Mouse (Mus musculus) intestine, postnatal 0 days (tissue): ENCODE data around the gene Stxbp5l. TPM values are rescaled to one million over a fixed set of nuclear protein-coding genes. Genes with fewer than 3 reads are reported as not detected.

ENCODE experiments used
- ATAC-seq: fragments of 200-750 bp; cut with Nextera tagmentation; 2 replicates; pipeline ENCODE4 v1.8.0; 2017; ENCODE audit warnings: mild to moderate bottlenecking, moderate TSS enrichment, moderate library complexity
- H3K27ac ChIP-seq: fragments of 300-500 bp; sonication (generic); 2 replicates; pipeline ENCODE4 v1.5.1; 2014; ENCODE audit warnings: mild to moderate bottlenecking, low read depth, low read length, moderate library complexity
- H3K27me3 ChIP-seq: fragments of 300-500 bp; sonication (generic); replicated peaks from 2 replicates; pipeline ENCODE4 v1.6.1; 2014; ENCODE audit warnings: low read length, mixed read lengths; ENCODE audit not compliant: control insufficient read depth, insufficient read depth
- H3K36me3 ChIP-seq: fragments of 300-500 bp; sonication (generic); 2 replicates; pipeline ENCODE4 v1.6.1; 2014; ENCODE audit warnings: mild to moderate bottlenecking, moderate library complexity; ENCODE audit not compliant: control insufficient read depth, insufficient read depth
- H3K4me1 ChIP-seq: fragments of 300-500 bp; sonication (generic); replicated peaks from 2 replicates; pipeline ENCODE4 v1.6.1; 2014; ENCODE audit warnings: antibody characterized with exemption, low read length, mixed read lengths; ENCODE audit not compliant: control insufficient read depth, insufficient read depth
- H3K4me2 ChIP-seq: fragments of 300-500 bp; sonication (generic); replicated peaks from 2 replicates; pipeline ENCODE4 v1.6.1; 2014; ENCODE audit warnings: low read depth, mild to moderate bottlenecking, moderate library complexity
- H3K4me3 ChIP-seq: fragments of 300-500 bp; sonication (generic); 2 replicates; pipeline ENCODE4 v1.5.1; 2014; ENCODE audit warnings: low read depth, low read length
- H3K9ac ChIP-seq: fragments of 300-500 bp; sonication (generic); 2 replicates; pipeline ENCODE4 v1.6.1; 2014; ENCODE audit warnings: mild to moderate bottlenecking, low read depth, low read length
- H3K9me3 ChIP-seq: fragments of 300-500 bp; sonication (generic); 2 replicates; pipeline ENCODE4 v1.6.1; 2016; ENCODE audit warnings: mixed run types; ENCODE audit not compliant: control insufficient read depth
- CTCF ChIP-seq: sonication (generic); IDR thresholded peaks from 2 replicates; pipeline ENCODE4 v1.5.1; 2016; ENCODE audit warnings: low read depth, mild to moderate bottlenecking, control low read depth, antibody characterized with exemption, moderate library complexity
- WGBS: fragments of 180-500 bp; shearing (Covaris S2); extraction: QIAGEN DNeasy Blood & Tissue Kit; methylation state at CpG from one replicate; pipeline ENCODE4 v1.1.7; 2014; 5-methylcytosine and 5-hydroxymethylcytosine counted together
- polyA plus RNA-seq: library from polyadenylated mRNA; unstranded; fragments of >200 nt; fragmentation: Nextera tagmentation; extraction: Ambion mirVana; gene quantifications from 2 replicates; pipeline ENCODE4 v1.2.1, GENCODE M21; 2015

Stxbp5l gene
- polyA plus RNA-seq, 1 experiment from 2014 or later, result 0.95 TPM

GRCm38 (mm10) chr16:37405536-37405935 is 20.8 kb upstream of the Stxbp5l start:
- WGBS, result 66% methylated on average over 4 of the region's 4 CpGs
- ATAC-seq, result no peak
- no peak for TF ChIP-seq CTCF
- no peak overlapping the region for H3K4me2 ChIP-seq
- no peaks in the 10 kb centered on the region for H3K27me3 ChIP-seq
- no peaks in the 10 kb centered on the region for H3K36me3 ChIP-seq
- H3K27ac ChIP-seq, result no peak overlapping the region
- H3K9ac ChIP-seq, result no peak overlapping the region
- H3K9me3 ChIP-seq, result no peaks in the 10 kb centered on the region
- H3K4me1 ChIP-seq, result no peaks in the 10 kb centered on the region
- H3K4me3 ChIP-seq, result no peak overlapping the region

GRCm38 (mm10) chr16:37404922-37405321 is 20.2 kb upstream of the Stxbp5l start:
- H3K4me3 ChIP-seq, result no peak overlapping the region
- H3K36me3 ChIP-seq, result no peaks in the 10 kb centered on the region
- no peaks in the 10 kb centered on the region for H3K4me1 ChIP-seq
- WGBS, result 63% methylated on average over 1 of the region's 1 CpGs
- no peak for TF ChIP-seq CTCF
- H3K9ac ChIP-seq, result no peak overlapping the region
- no peaks in the 10 kb centered on the region for H3K27me3 ChIP-seq
- no peaks in the 10 kb centered on the region for H3K9me3 ChIP-seq
- no peak overlapping the region for H3K4me2 ChIP-seq
- H3K27ac ChIP-seq, result no peak overlapping the region
- no peak for ATAC-seq

- Histone ChIP-seq H3K9ac (no peak overlapping the region), H3K36me3 (no peaks in the 10 kb centered on the region)
Measured at GRCm38 (mm10) chr16:37389964-37390363, 5.2 kb upstream of the Stxbp5l start.

GRCm38 (mm10) chr16:37389201-37389905 is 4.6 kb upstream of the Stxbp5l start:
- no peak for TF ChIP-seq CTCF
- no peak overlapping the region for H3K9ac ChIP-seq
- no peak overlapping the region for H3K4me3 ChIP-seq
- no peaks in the 10 kb centered on the region for H3K9me3 ChIP-seq
- 31% methylated on average over 4 of the region's 4 CpGs for WGBS
- H3K4me2 ChIP-seq, result no peak overlapping the region; the same call in 1 of the 2 replicates
- no peak for ATAC-seq
- H3K27ac ChIP-seq, result no peak overlapping the region
- 0 out of 2 replicates have a peak, but pooled peaks cover 2% of the 10 kb centered on the region for H3K4me1 ChIP-seq
- H3K36me3 ChIP-seq, result no peaks in the 10 kb centered on the region
- no peaks in the 10 kb centered on the region for H3K27me3 ChIP-seq

More at GRCm38 (mm10) chr16:37389964-37390363, 5.2 kb upstream of the Stxbp5l start:
- ATAC-seq, result no peak
- Histone ChIP-seq H3K27ac (no peak overlapping the region), H3K4me3 (no peak overlapping the region), H3K9me3 (no peaks in the 10 kb centered on the region), H3K4me1 (0 out of 2 replicates have a peak, but pooled peaks cover under 1% of the 10 kb centered on the region), H3K4me2 (no peak overlapping the region; the same call in 1 of the 2 replicates), H3K27me3 (no peaks in the 10 kb centered on the region)
- no peak for TF ChIP-seq CTCF

GRCm38 (mm10) chr16:37384369-37384768 is 393 bp downstream of the Stxbp5l start:
- 1% methylated on average over 30 of the region's 30 CpGs for WGBS
- Histone ChIP-seq H3K36me3 (no peaks in the 10 kb centered on the region), H3K4me1 (0 out of 2 replicates have a peak, but pooled peaks cover 5% of the 10 kb centered on the region), H3K4me2 (peak overlapping the region; percentile 96), H3K27me3 (no peaks in the 10 kb centered on the region), H3K27ac (no peak overlapping the region), H3K4me3 (peak overlapping the region; percentile 48), H3K9me3 (no peaks in the 10 kb centered on the region), H3K9ac (no peak overlapping the region)
- no peak; the same call in none of the 2 replicates for ATAC-seq
- TF ChIP-seq CTCF, result no peak

GRCm38 (mm10) chr16:37383426-37383825 is 1.3 kb downstream of the Stxbp5l start:
- no peak for ATAC-seq
- Histone ChIP-seq H3K36me3 (no peaks in the 10 kb centered on the region), H3K4me2 (peak overlapping the region; percentile 96; the same call in 1 of the 2 replicates), H3K27ac (no peak overlapping the region), H3K9ac (no peak overlapping the region), H3K27me3 (no peaks in the 10 kb centered on the region), H3K4me3 (no peak overlapping the region), H3K4me1 (0 out of 2 replicates have a peak, but pooled peaks cover 5% of the 10 kb centered on the region), H3K9me3 (no peaks in the 10 kb centered on the region)
- TF ChIP-seq CTCF, result no peak
- WGBS, result 64% methylated on average over 4 of the region's 4 CpGs
